Mouse (Mus musculus): Measurements from ENCODE around the gene Madcam1. TPM values are rescaled to one million over a fixed set of nuclear protein-coding genes. Genes with fewer than 3 reads are reported as not detected.

The Madcam1 gene
- total RNA-seq (2015; ENCODE audit: low replicate concordance): not detected in 2 replicates
- total RNA-seq (2017; ENCODE audit: low replicate concordance): 0.84 TPM in 1 of 2 replicates, not detected in the other

DNA sequence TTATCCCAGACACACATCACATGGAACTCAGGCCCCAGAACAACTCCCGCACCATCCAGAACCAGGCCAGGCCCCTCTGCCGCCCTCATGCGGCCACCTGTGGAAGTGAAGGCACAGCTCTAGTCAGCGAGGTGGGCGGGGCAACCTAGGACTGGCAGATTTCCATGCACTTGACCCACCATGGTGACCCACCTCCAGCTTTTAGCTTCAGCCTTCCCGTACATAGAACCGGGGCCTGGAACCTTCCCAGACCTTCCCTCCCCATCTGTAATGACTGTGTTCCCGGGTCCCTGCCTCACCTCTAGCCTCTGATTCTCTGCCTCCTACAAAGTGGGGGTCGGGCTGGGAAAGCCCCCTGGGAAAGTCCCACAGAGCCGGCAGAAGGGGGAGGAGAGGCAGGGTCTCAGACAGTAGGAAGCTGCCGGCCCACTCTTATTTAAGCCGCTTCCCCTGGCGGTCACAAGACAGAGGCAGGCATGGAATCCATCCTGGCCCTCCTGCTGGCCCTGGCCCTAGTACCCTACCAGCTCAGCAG lies at the start of gene Madcam1:
TSS of gene Madcam1 (plus strand) at position 429 of the 535 bp plus-strand sequence.
- peak; percentile 60 for ATAC-seq (replicated peaks; ENCODE audit: low FRiP score, poor library complexity, severe bottlenecking)

DNA sequence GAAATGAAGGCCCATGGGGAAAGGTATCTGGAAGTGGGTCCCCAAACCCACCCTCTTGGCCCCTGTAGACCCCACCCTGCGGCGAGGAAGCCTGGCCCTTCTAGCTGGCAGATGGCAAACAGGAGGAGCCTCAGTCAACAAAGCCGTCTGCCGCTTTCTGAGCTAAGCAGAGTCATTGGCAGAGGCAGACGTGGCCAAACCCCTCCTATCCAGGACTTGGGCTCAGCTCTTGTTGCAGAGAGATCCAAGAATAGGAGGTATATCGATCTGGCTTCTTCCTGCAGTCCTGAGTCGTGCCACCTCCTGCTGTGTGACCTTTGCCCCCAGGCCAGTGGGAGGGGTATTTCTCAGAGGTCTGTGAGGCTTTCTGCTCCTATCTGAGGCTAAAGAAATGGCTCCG lies 48.5 kb upstream of the Madcam1 start:
- ATAC-seq (replicated peaks; ENCODE audit: low FRiP score, poor library complexity, severe bottlenecking): no peak

DNA sequence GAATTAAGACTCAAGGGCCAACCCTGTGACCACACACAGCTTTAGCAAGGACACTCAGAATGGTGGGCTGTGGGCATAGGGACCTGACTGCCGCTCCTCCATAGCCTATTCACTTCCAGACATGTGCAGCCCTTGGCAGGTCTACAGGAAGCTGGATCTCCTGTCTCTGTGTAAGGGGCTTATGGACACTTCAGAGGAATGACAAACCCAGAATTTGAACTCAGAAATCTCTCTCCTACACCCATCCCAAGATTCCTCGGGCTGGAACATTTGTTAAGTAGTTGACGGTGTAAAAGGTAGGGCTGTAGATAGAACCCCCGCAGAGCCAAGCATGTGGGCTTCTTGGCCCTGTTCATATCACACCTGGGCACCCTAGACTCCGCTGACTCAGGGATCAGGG lies 48.0 kb upstream of the Madcam1 start:
- no peak for ATAC-seq (replicated peaks; ENCODE audit: low FRiP score, poor library complexity, severe bottlenecking)

DNA sequence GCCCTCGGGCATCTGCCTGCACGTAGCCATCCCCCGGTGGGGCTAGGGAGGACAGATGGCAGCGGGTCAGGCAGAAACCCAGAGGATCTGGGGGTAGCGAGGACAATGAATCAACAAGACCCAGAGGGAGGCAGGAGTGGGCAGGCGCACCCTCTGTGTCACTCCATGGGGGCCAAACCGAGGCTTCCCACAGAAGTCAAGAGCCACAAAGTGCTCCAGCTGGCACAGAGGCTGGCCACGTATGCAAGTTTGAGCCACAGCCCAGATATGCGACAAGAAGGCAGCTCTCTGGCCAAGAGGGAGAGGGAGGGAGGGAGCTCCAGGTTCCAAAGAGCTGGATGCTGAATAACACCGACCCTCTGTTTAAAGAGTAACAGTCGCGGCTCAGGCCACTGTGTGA lies 40.4 kb upstream of the Madcam1 start:
- ATAC-seq (replicated peaks; ENCODE audit: low FRiP score, poor library complexity, severe bottlenecking): no peak

DNA sequence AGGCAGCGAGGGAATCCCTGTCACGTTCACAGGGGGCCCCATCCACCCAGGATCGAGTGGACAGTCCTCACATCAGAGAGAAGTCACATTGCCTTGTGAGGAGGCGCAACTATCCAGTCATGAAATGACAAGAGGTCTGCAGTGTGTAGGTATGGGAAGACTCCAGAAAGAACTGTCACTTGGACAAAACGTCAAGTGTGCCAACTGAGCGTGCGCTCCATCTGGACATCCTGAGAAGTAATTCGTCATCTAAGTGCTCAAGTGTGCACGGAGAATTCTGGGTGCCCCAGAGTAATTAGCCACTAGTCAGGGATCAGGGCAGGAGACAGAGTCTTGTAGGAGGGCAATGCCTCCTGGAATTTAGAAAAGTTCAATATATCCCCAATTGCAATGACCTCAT lies 39.0 kb upstream of the Madcam1 start:
- no peak for ATAC-seq (replicated peaks; ENCODE audit: low FRiP score, poor library complexity, severe bottlenecking)

DNA sequence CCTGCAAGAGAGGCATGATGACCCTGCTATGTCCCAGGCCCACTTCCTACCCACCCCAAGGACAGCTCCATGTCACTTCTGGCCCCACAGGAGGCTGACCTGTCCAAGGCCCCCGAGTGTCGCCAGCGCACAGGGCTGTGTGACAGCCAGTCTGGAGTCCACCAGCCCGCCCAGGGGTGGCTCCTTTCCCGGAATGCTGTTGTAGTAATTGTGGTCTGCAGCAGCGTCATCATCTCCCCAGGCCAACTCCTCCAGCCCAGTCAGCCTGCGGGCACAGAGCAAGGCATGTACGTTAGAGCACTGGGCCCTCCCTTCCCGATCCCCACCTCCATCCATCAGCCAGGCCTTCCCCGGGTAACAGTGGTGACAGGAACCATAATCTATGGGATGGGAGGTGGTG lies 38.2 kb upstream of the Madcam1 start:
- no peak for ATAC-seq (replicated peaks; ENCODE audit: low FRiP score, poor library complexity, severe bottlenecking)

DNA sequence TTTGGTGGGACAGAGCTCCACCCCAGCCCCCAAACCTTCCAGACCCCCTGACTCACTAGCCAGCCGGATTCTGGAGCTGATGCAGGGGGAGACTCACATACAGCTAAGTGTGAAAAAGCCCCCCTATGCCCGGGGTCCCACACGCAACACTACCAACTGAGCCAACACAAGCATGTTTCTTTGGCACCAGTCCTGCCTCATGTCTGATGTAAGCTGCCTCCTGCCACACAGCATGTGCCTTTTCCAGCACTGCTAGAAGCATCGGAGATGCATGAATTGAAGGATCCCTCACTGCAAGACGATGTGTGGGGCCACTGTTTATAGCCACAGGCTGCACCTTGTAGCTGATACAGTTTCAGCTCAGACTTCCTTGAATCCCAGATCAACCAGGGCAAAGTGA lies 36.0 kb upstream of the Madcam1 start:
- ATAC-seq (replicated peaks; ENCODE audit: low FRiP score, poor library complexity, severe bottlenecking): no peak

DNA sequence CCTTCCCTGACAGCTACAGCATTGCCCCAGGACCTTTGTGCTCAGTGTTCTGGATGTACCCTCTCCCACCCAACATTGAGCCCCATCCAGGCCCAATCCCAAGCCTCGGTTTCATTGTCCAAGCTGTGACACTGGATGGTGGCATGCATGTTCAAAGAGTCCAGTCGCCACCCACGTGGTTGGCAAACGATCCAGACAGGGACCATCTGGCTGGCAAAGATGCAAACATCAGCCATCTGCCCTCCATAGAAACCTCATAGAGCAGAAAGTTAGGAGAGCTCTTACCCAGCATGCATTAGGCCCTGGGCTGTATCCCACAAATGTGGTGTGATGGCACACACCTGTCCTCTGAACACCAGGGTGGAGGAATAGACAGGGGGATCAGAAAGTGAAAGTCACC lies 32.9 kb upstream of the Madcam1 start:
- ATAC-seq (replicated peaks; ENCODE audit: low FRiP score, poor library complexity, severe bottlenecking): no peak

DNA sequence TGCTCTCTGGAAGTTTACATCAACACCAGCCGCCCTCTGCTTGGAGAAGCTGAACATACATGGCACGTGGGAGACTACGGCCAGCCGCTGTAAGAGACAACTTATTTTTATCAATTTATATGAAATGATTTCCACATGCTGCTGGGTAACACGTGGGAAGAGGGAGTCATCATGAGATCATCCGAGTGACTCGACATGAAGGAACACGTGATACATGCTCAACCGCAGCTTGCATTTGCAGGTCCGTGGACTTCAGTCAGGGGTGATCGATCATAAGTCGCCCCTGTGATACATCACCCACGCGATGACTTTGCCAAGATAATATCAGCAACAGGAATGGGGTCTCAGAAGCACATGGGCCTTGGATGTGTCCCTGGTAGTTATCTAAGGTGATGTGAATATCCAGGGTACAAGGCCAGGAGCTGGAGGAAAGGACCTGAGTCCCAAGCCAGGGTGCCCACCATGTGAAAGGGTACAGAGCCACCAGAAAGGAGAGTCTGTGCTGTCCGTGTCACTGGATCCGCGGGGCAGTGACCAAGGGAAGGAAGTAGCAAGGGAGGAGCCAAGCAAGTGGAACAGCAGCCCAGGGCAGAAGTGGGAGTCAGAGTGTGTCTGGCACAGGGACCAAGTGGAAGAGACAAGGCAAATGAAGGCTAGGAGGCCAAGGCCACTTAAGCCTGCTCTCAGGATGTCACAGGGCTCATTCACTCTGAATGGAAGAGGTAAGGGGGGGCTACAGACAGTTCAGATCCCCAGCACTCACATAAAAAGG lies 31.2 kb upstream of the Madcam1 start:
- ATAC-seq (replicated peaks; ENCODE audit: low FRiP score, poor library complexity, severe bottlenecking): no peak

DNA sequence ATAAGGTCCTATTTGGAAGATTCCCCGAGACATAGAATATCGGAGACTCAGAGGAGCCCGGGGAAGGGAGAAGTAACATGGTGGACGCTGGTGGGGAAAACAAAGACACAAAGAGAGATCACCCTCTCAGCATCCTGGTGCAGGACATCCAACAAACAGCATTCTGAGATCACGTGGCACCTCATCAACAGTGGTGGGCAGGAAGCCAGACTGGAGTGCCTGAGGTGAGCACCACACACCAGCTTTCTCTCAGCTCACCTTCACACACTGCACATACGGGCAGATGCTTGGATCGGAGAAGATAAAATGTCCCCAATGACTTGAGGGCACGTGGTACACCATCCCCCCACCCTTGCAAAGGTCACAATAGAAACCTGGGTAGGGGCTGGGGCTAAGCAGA lies 28.1 kb upstream of the Madcam1 start:
- ATAC-seq (replicated peaks; ENCODE audit: low FRiP score, poor library complexity, severe bottlenecking): no peak

DNA sequence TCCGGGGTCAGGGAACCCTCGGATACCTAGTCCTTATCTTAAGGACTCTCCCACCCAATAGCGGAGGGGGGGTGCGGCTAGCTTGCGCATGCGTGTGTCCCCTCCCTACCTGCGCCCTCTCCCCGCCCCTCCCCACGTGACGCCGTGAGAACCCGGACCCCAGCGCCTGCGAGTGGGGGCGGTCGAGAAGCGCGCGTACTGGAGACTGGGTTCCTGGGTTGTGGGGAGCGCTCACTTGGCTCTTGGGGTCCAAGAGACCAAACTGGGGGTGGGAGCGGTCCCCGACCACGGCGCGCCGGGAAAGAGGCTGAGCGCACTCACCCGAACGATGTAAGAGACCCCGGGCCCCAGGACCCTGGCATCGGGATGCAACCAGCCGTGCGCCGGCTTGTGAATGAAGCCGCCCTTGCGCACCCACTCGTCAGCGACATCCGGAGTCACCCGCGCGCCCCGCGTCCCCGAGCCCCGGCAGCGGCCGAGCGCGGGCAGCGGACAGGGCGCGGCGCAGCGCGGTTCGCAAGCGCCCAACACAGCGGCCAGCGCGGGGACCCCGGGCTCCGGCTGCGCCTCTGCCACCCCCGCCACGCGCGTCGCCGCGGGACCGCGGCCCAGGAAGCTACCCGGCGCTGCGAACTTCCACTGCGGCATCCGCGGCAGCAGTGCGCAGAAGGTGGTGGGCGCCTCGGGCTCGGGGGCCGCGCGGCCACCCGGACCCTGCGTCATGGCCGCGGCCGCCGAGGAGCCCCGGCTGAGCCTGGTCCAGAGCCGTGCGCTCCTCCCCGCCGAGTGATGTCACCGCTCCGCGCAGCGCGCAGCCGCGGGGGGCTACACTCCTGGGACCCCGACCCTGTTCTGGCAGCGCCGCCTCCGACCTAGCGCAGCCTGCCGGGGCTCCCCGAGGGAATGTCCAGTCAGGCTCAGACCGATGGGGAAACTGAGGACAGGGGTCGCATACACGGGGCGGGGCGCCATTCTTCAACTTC lies 26.9 kb upstream of the Madcam1 start, which contains the start of gene Shc2:
TSS of gene Shc2 (minus strand) at position 791 of the 983 bp plus-strand sequence.
- ATAC-seq (replicated peaks; ENCODE audit: low FRiP score, poor library complexity, severe bottlenecking): no peak

DNA sequence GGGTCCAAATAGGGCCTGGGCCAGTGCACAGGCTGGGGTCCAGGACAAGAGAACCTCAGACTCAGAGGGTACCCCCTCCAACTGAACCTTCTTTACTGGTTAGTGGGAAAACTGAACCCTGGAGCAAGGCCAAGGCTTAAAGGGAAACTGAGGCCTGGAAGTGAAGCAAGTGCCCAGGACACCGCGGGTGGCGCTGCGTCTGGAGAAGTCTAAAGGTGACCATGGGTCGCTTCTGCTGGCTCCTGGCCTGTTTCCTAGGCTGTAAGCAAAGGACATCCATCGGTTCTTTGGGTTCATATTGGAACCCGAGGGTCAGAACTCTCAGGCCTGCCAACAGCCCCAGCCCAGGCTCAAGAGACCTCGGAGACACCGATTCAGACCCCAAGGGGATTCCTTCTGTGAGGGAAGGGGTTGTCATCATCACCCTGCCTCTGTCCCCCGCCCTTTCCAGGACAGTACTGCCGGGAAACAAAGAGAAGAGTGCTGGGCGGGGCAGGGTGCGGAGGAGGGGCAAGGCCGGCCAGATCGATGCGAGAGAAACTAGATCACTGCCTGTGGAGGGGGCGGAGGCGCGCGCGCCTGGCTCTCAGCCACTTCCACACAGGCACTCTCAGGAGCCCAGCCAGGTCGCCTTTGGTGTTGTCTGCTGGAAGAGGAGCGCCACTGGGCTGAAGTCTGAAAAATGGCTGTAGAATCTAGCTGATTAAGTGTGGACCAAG lies 25.7 kb upstream of the Madcam1 start:
- ATAC-seq (replicated peaks; ENCODE audit: low FRiP score, poor library complexity, severe bottlenecking): no peak

DNA sequence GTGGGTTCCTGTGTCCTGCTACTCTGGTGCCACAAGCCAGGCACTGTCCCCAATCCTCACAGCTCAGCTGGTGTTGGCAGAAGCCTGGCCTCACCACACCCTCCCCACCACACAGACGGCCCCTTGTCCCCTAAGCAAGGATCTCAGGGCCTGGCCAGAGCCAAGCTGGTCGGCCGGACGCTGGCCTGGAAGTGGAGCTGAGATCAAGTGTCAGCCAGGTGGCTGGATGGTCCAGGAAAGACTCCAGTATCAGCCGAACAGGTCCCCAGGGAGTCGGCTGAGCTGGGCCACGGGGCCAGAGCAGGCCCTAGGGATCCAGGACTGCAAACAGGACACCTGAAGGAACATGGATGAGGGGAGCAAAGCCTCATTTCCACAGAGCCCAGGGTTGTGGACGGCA lies 18.6 kb upstream of the Madcam1 start, which contains the start of gene Odf3l2:
TSS of gene Odf3l2 (minus strand) at position 28 of the 400 bp plus-strand sequence.
- no peak for ATAC-seq (replicated peaks; ENCODE audit: low FRiP score, poor library complexity, severe bottlenecking)

DNA sequence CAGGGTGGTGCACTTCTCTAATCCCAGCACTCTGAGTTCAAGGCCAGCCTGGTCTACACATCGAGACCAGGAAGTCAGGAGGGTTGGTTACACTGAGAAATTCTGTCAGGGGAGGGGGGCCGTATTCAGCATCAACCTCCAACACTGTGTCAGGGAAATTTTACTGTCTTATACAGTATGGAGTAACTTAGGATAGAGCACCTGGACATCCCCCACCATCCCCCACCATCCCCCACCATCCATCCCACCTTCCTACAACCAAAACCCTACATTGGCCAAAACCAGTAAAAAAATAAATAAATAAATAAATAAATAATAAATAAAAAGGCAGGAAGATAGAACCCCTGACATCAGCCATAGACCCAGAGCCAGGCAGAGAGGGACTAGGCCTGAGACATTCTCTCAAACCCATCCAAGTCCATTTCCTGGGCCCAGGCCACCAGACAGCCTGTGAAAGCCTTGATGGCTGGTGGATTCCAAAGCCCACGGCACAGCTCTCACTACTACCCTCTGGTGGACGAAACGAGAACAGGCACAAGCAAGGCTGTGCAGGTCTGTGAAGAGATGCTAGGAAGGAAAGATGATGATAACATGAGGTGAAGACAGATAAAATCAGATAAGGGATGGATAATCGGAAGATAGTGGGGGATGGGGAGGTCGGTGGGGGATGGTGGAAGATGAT lies 15.1 kb upstream of the Madcam1 start:
- ATAC-seq (replicated peaks; ENCODE audit: low FRiP score, poor library complexity, severe bottlenecking): peak; percentile 81

DNA sequence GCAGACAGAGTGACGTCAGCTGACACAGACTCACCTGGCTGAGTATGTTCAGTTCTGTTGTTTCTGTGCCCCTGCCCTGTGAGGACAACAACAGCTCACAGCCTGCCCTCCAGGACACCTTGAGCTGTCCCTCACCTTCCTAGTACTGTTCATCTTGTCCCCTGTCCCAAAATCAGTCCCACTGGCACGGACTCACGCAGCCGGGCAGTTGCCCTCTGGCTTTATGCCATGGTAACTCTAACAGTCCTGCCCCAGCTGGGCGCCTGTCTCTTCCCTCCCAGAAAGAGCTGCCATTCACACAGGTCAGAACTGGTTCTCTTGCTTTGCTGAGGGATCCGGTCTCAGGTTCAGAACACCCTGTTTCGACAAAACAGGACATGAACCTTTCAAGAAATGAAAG lies 11.6 kb upstream of the Madcam1 start:
- ATAC-seq (replicated peaks; ENCODE audit: low FRiP score, poor library complexity, severe bottlenecking): no peak

DNA sequence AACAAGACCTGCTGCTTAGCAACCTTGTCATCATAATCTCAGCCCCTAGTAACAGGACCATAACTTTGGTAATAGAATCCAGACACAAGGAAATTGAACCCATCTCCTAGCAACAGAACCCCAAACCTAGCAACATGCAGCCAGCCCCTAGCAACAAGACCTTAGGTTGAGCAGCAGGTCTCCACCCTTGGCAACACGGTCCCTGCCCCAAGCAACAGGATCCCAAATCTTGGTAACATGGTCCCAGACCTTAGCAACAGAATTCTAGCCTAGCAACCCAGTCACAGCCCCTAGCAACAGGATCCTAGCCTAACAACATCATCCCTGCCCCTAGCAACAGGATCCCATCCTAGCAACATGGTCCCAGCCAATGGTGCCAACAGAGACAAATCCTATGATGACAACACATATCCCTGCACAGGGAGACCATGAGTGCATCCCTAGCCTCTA lies 9.4 kb upstream of the Madcam1 start:
- ATAC-seq (replicated peaks; ENCODE audit: low FRiP score, poor library complexity, severe bottlenecking): no peak

DNA sequence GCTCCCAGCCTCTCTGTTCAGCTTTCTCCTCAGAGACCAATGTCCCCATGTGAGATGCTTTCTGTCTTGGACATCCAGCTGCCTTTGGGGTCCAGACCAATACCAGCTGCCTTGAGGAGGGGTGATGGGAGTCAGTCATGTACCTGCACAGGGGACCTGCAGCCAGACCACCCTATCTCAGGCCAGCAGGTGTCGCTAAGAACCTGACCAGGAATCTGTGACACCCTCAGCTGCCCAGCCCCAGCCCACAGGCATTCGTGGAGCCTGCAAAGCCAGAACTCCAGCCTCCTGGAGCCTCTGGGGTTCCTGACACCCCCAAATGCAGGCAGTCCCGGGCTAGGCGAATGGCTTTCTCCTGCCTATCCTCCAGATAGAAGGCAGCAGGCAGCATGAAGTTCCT lies 5.5 kb upstream of the Madcam1 start:
- ATAC-seq (replicated peaks; ENCODE audit: low FRiP score, poor library complexity, severe bottlenecking): peak; percentile 61

DNA sequence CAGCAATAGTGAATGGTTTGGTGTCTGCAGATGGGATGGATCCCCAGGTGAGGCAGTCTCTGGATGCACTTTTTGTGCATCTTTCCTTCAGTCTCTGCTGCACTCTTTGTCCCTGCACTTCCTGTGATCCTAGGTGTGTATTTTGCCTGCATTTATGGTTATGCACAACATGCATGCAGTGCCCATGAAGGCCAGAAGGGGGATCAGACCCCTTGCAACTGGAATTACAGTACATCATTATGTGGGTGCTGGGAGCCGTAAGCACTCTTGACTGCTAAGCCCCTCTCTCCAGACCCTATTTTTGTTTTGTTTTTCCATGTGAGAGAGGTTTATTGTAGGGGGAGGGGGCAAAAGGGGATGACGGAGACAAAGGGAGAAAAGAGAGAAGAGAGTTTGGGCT lies 4.1 kb upstream of the Madcam1 start:
- no peak for ATAC-seq (replicated peaks; ENCODE audit: low FRiP score, poor library complexity, severe bottlenecking)

DNA sequence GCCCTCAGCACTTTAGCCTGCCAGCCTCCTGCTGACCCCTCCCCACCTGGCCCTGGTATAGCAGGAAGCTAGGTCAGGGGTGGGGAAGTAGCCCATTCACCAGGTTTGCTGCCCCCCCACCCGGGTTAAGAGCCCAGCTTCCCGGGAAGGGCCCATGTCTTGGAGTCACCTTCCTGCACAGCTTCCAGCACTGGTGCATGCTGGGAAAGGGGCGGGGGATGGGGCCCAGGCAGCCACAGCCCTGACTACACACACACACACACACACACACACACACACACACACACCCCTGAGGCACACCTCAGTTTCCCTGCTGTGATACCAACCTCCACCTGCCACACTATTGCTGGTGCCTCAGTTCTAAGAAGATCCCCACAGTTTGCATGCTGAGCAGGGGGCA lies 2.5 kb upstream of the Madcam1 start:
- no peak for ATAC-seq (replicated peaks; ENCODE audit: low FRiP score, poor library complexity, severe bottlenecking)
